Mouse (Mus musculus) ES-E14 (cell line): Measurements from ENCODE around the gene Dst.

Experiments used
- ZC3H11A ChIP-seq: IDR thresholded peaks from 2 replicates; pipeline ENCODE4 v1.6.1; 2012; ENCODE audit warnings: low read depth, mild to moderate bottlenecking, inconsistent platforms, low read length, borderline replicate concordance
- ZNF384 ChIP-seq: IDR thresholded peaks from 2 replicates; pipeline ENCODE4 v1.6.1; 2012; ENCODE audit warnings: low read depth, low read length, inconsistent platforms

DNA sequence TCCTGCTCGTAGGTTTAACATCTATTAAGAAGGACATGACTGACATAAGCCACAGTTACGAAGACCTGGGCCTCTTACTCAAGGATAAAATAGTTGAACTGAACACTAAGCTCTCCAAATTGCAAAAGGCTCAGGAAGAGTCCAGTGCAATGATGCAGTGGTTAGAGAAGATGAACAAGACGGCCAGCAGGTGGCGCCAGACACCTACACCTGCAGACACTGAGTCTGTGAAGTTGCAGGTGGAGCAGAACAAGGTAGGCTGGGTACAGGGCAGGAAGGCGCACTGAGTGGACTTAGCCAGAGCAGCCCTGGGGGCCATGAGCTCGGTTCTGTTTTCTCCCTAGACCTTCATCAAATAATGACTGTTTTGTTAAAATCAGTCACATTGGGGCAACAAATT, 310.3 kb downstream of the Dst start:
- 0 out of 2 replicates have a peak, but pooled peaks have one; percentile 57 for TF ChIP-seq ZC3H11A
- no peak for TF ChIP-seq ZNF384
